Mouse (Mus musculus) cortical plate, adult 2 months (tissue): ENCODE measurements at regions not wholly inside any gene's neighbourhood (a gene's known extent, or its start where the extent isn't known, plus 50 kb on each side); places are given as distances from the start of the nearest gene placed in this dataset.
A peak's percentile ranks its signal among the peaks of the same experiment; 100 is the strongest.

Source experiments
- H3K27ac ChIP-seq: fragments of 200-500 bp; 2 replicates; pipeline ENCODE4 v1.5.1; 2012; ENCODE audit warnings: low read length, control low read depth, inconsistent platforms; ENCODE audit not compliant: insufficient read depth
- H3K4me1 ChIP-seq: fragments of 200-500 bp; 2 replicates; pipeline ENCODE4 v1.6.1; 2011; ENCODE audit warnings: low read length; ENCODE audit not compliant: control insufficient read depth, insufficient read depth
- H3K4me3 ChIP-seq: fragments of 200-500 bp; 2 replicates; pipeline ENCODE4 v1.5.1; 2011; ENCODE audit warnings: mild to moderate bottlenecking, low read length, control low read depth; ENCODE audit not compliant: insufficient read depth
- CTCF ChIP-seq: fragments of 200-500 bp; IDR thresholded peaks from 2 replicates; pipeline ENCODE4 v1.5.1; 2011; ENCODE audit warnings: mild to moderate bottlenecking, control low read depth, low read length; ENCODE audit not compliant: insufficient read depth; ENCODE audit errors: extremely low read depth
- POLR2A ChIP-seq: fragments of 200-500 bp; IDR thresholded peaks from 2 replicates; pipeline ENCODE4 v1.6.1; 2011; ENCODE audit warnings: mild to moderate bottlenecking, low read length, control low read depth; ENCODE audit not compliant: insufficient read depth; ENCODE audit errors: extremely low read depth

- Histone ChIP-seq H3K4me3 (no peak overlapping the region), H3K4me1 (no peaks in the 10 kb centered on the region; the same call in 1 of the 2 replicates), H3K27ac (no peak overlapping the region)
- TF ChIP-seq CTCF (no peak), POLR2A (no peak)
Observed at GRCm38 (mm10) chr3:143369002-143369401, 487.2 kb upstream of the Pkn2 start.

GRCm38 (mm10) chr3:143340032-143340431, 458.2 kb upstream of the Pkn2 start:
- no peaks in the 10 kb centered on the region for H3K4me1 ChIP-seq
- no peak for TF ChIP-seq POLR2A
- TF ChIP-seq CTCF, result no peak
- no peak overlapping the region for H3K4me3 ChIP-seq
- H3K27ac ChIP-seq, result no peak overlapping the region

GRCm38 (mm10) chr3:143333339-143333738, 451.5 kb upstream of the Pkn2 start:
- no peak for TF ChIP-seq POLR2A
- no peak for TF ChIP-seq CTCF
- Histone ChIP-seq H3K27ac (no peak overlapping the region), H3K4me1 (peaks cover 2% of the 10 kb centered on the region; the same call in 1 of the 2 replicates), H3K4me3 (no peak overlapping the region)

- H3K27ac ChIP-seq, result no peak overlapping the region
- peaks cover 3% of the 10 kb centered on the region; the same call in 1 of the 2 replicates for H3K4me1 ChIP-seq
- TF ChIP-seq POLR2A (no peak), CTCF (no peak)
Observed at GRCm38 (mm10) chr3:143328521-143328920, 446.7 kb upstream of the Pkn2 start.

GRCm38 (mm10) chr3:143327652-143328051, 445.8 kb upstream of the Pkn2 start:
- TF ChIP-seq POLR2A, result no peak
- TF ChIP-seq CTCF, result no peak
- no peak overlapping the region for H3K4me3 ChIP-seq
- H3K4me1 ChIP-seq, result peaks cover 3% of the 10 kb centered on the region; the same call in 1 of the 2 replicates
- H3K27ac ChIP-seq, result no peak overlapping the region

More at GRCm38 (mm10) chr3:143328521-143328920, 446.7 kb upstream of the Pkn2 start:
- H3K4me3 ChIP-seq, result no peak overlapping the region

GRCm38 (mm10) chr3:143316457-143316856, 434.7 kb upstream of the Pkn2 start:
- H3K4me3 ChIP-seq, result no peak overlapping the region
- TF ChIP-seq CTCF (no peak), POLR2A (no peak)
- no peaks in the 10 kb centered on the region; the same call in none of the 2 replicates for H3K4me1 ChIP-seq
- H3K27ac ChIP-seq, result 0 out of 2 replicates have a peak overlapping the region, but pooled peaks have one; percentile 35

GRCm38 (mm10) chr3:143291793-143292192, 410.0 kb upstream of the Pkn2 start:
- H3K4me1 ChIP-seq, result peaks cover 2% of the 10 kb centered on the region; the same call in 1 of the 2 replicates
- H3K27ac ChIP-seq, result no peak overlapping the region
- no peak overlapping the region for H3K4me3 ChIP-seq
- no peak for TF ChIP-seq POLR2A
- TF ChIP-seq CTCF, result 0 out of 2 replicates have a peak, but pooled peaks have one; percentile 26

GRCm38 (mm10) chr3:143264132-143264531, 382.3 kb upstream of the Pkn2 start:
- Histone ChIP-seq H3K27ac (no peak overlapping the region), H3K4me1 (no peaks in the 10 kb centered on the region), H3K4me3 (no peak overlapping the region)
- TF ChIP-seq CTCF (no peak), POLR2A (no peak)

- Histone ChIP-seq H3K27ac (no peak overlapping the region), H3K4me1 (no peaks in the 10 kb centered on the region), H3K4me3 (no peak overlapping the region)
- TF ChIP-seq POLR2A (no peak), CTCF (no peak)
Observed at GRCm38 (mm10) chr3:143252643-143253042, 370.8 kb upstream of the Pkn2 start.

- no peak overlapping the region for H3K27ac ChIP-seq
- H3K4me1 ChIP-seq, result no peaks in the 10 kb centered on the region
- TF ChIP-seq POLR2A (no peak), CTCF (no peak)
- H3K4me3 ChIP-seq, result no peak overlapping the region
Observed at GRCm38 (mm10) chr3:143252008-143252407, 370.2 kb upstream of the Pkn2 start.

- Histone ChIP-seq H3K4me1 (0 out of 2 replicates have a peak, but pooled peaks cover 1% of the 10 kb centered on the region), H3K27ac (no peak overlapping the region), H3K4me3 (no peak overlapping the region)
- TF ChIP-seq POLR2A (no peak), CTCF (no peak)
Observed at GRCm38 (mm10) chr3:143242691-143243090, 360.9 kb upstream of the Pkn2 start.
